Mouse (Mus musculus) erythroblast, embryonic 14.5 days (primary cell): Measurements from ENCODE around the gene Ltbr.

ENCODE experiments used
- GATA1 ChIP-seq: IDR thresholded peaks from 2 replicates; pipeline ENCODE4 v1.6.1; 2012; ENCODE audit warnings: low read length, inconsistent platforms, mixed read lengths
- TAL1 ChIP-seq: IDR thresholded peaks from 3 replicates; pipeline ENCODE4 v1.6.1; 2012; ENCODE audit warnings: low read length, inconsistent platforms, mixed read lengths

- TF ChIP-seq GATA1: no peak
- no peak for TF ChIP-seq TAL1
Observed at GRCm38 (mm10) chr6:125314746-125315145, 1.1 kb upstream of the Ltbr start.
